Mouse (Mus musculus): ENCODE data around the gene Spata17.
A peak's percentile ranks its signal among the peaks of the same experiment; 100 is the strongest.

Spata17 gene

DNA sequence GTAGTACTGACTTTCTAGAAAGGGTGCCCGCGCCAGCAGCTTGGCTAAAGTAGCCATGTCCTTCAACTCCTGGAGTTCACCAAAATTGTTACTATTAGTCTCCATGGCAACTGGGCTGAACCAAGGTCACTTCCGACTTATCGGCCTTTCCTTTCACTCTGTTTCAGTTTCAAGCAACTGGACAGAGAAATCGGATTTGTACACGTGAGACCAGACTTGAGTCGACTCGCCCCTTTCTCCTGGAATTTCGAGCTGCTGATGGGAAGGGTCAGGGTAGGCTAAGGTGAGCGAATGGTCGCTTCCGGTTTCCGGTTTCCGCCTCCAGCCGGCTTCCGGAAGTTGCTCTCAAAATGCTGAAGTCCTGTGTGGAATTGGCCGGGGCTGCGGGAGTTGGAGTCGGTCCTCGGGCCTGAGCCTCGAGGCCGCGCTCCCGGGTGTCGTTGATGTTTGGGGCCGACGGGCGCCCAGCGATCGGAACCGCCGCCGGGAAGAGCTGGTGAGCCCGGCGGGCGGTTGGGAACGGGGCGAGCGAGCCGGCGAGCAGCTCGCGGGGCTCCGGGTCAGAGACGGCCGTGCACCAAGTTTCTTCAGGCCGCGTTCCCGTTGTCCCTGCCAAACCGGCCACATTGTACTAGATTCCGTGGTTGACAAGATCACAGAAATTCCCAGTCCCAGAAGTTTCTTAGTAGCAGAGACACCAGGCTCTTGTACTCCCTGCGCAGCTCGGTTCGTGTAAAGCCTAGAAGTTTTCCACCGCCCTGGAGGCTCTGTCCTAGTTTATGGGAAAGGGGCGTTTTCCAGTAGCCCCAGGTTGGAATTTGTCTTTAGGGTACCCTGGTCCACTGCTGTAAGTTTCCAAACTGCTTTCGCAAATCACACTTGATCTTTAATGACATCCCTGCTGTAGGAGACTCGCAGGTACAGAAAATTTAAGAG is at the start of gene Spata17, which contains the start of gene Gpatch2:
Gene Spata17, minus strand, starts transcription at position 285 of the 936 bp plus-strand sequence.
Gene Gpatch2, plus strand, starts transcription at position 328 of the 936 bp plus-strand sequence.
- peak; percentile 78 for DNase-seq

- DNase-seq: no peak
Measured at GRCm38 (mm10) chr1:187258756-187259155, 43.5 kb upstream of the Spata17 start.

GRCm38 (mm10) chr1:187250741-187251262 is 35.5 kb upstream of the Spata17 start:
- no peak for DNase-seq

- no peak for DNase-seq
Measured at GRCm38 (mm10) chr1:187244734-187245133, 29.5 kb upstream of the Spata17 start.

GRCm38 (mm10) chr1:187241329-187241728 is 26.1 kb upstream of the Spata17 start:
- no peak for DNase-seq

DNA sequence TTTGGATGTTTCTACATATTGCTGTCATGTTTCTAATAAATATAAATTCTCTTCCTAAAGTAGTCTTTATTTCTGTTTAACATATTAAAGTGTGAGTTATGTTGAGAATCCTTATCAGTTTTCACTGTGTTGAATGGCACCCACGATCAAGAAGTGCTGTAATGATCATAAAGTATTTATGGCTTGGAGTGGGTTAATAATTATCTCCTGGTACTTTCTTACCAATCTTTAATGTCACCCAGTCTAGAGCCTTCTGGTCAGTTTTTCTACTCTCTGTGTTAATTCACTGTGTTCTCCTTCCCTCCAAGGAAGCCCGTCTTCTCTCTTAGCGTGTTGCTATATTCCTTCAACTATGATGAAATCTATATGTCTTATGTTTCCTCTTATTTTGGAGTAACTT is 25.0 kb upstream of the Spata17 start:
- DNase-seq: no peak

DNA sequence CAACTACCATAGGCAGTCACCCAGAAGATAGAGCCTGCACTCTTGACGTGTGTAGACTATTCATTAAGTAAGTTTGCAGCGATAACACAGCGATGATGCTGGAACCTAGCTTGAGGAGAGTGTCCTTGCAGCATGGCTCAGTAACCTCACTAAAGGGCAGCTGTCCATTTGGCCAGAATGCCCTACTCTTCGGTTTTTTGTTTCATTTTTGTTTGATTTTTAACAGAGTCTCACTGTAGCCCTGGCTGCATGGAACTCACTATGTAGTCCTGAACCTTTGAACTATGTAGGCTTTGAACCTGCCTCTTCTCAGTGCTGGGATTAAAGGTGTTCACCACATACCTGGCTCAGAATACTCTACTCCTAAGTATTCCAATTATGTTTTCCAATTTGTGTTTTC is 22.8 kb upstream of the Spata17 start:
- no peak for DNase-seq

DNA sequence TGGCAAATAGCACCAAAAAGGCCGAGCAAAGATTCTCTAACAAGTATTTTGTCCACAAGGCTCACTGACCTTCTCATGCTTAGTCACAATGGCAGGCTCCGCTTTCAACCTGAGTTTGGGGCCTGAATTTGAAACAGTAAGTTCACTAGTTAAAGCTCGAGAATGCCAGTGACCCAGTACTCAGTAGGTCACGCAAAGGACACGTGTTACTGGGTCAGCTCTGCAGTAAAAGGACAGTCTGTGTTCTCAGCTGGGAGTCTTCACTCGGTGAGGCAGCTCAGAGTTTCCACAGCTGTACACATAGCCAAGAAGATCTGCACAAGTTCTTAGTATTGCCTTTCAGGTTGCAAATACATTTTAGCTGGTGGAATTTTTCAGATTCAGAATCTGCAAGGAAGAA is 21.0 kb upstream of the Spata17 start:
- no peak for DNase-seq

DNA sequence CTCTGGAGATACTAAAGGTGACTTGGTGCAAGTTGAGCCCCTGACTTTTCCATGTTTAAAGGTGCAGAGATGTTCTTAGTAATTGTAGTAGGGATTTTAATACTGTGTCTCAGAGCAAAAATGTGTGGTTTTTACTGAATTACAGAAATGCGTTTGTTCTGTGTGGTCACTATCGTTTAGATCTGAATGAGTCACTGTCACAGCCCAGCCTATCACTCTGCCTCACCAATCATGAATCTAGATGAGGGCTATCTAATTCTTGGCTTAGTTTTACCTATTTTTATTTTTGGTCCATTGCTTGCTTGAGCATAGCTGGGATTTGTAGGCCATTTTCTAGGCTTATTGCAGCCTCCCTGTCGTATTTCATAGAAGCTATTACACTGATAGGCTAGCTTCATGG is 19.9 kb upstream of the Spata17 start:
- no peak for DNase-seq

DNA sequence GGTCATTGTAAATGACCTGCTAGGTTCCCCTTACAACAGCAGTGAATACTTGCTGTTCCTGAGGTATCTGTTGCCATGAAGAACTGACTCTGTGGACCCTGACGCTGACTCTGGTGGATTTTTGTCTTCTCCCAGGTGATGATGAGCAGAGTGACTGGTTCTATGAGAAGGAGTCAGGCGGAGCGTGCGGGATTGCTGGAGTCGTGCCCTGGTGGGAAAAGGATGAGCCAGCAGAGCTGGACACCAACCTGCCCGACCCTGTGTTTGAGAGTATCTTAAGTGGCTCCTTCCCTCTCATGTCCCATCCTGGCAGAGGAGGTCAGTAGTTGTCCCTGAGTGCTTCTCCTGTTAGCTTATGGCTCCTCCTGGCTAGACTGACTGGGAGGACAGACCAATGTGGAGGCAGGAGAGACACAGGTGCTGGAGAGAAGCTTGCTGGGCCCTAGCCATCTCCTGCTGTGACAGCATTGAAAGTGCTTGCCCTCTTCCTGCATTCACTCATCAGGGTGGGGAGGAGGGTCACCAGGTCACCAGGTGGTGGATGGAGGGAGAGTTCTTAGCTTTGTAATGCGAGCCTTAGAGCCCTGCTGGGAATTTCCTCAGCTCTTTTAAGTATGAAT is 17.8 kb upstream of the Spata17 start:
- DNase-seq: no peak

GRCm38 (mm10) chr1:187232196-187232955 is 17.1 kb upstream of the Spata17 start:
- DNase-seq: no peak

GRCm38 (mm10) chr1:187230255-187230654 is 15.0 kb upstream of the Spata17 start:
- no peak for DNase-seq

- no peak for DNase-seq
Measured at GRCm38 (mm10) chr1:187228414-187229146, 13.3 kb upstream of the Spata17 start.

DNA sequence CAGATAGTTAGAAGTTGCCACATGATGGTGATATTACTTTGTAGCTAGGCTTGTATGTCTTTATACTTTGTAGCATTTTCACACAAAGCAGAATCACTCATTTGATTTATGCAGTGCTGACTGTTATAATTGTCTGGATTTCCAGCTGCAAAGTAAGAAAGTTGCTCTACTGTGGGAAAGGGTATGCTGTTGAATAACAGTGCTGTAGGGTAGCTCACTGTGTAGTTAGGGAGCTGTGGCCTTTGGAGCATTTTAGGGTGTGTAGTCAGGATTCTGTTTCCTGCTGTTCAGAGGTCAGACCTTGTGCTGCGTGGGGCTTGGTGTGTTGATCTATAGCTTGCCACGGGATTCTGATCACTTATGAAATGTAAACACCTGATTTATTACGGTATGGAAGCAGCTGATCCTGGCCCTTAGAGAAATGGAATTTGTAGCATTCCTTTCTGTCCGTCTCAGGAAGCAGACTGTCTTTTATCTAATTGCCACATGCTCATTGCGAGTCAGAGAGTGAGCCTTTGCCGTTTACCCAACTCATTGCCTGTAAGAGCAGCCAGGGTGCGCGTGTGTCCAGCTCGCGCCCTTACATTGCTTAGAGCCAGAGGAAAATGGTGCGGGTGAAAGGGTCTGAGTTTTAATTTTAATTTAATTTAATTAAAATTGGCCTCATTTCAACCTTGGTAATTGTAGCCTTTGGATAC is 11.2 kb upstream of the Spata17 start:
- DNase-seq: no peak

DNA sequence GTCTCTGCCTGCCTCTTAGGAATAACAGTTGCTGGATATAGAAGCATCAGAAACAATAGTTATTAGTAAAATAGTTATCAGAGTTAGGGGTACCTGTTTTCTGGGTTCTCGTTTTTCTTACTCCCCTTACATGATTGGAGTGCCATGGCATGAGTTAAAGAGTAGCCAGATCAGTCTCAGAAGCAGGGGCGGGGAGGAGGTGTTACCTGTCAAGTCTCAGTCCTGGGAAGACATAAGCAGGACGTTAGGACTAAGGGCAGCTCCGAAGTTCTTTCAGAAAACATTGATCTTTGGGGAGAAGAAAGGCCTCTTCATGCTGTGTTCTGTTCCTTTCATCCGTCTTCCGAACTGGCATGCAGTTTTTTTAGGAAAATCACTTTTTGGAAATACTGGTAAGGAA is 5.5 kb upstream of the Spata17 start:
- no peak for DNase-seq

- no peak for DNase-seq
Measured at GRCm38 (mm10) chr1:187216620-187217410, 1.6 kb upstream of the Spata17 start.

- no peak for DNase-seq
Measured at GRCm38 (mm10) chr1:187210736-187211135, 4.5 kb downstream of the Spata17 start.

DNA sequence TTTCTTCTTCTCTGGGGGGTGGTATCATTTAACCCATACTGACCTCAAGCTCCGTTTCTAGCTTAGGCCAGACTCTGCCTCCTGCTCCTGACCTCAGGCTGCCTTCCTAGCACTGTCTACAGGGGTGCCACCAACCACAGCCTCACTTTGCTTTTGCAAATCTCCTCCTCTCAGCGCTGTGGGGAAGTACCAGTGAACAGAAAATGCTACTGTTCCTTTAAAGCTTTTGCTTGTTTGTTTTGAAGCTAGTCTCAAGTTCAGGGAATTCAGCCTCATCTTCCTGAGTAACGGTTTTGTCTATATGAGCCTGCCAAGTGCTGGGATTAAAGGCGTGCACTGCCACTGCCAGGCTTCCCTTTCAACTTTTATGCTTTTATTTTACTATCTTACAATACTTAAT is 5.8 kb downstream of the Spata17 start:
- DNase-seq: no peak

GRCm38 (mm10) chr1:187205506-187205905 is 9.8 kb downstream of the Spata17 start:
- no peak for DNase-seq

DNA sequence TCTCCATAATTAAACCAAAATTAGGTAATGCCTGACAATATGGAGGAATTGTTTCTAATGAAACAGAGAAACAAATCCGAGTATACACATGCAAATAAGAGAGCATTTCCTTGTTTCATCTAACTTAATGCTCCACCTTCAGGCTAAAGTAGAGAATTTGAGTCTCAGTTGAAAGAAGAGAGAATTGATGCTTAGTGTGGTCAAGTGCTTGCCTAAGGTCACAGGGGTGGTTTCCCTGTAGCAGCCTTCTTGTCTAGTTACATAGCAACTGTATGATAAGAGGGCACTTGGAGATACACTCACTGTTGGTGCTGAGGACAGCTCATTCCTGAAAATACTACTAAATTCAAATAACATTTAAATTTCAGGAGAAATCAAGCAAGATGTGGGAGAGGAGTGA is 36.7 kb downstream of the Spata17 start:
- no peak for DNase-seq

GRCm38 (mm10) chr1:187175991-187176390 is 39.3 kb downstream of the Spata17 start:
- no peak for DNase-seq
